Mouse (Mus musculus): ENCODE results near the gene Lair1. TPM values are rescaled to one million over a fixed set of nuclear protein-coding genes. Genes with fewer than 3 reads are reported as not detected.
"Not testable (repeated sequence)": the region's sequence is repeated elsewhere in the genome, so short reads cannot be mapped to it uniquely, and the experiment has no call there.

Gene Lair1
- total RNA-seq (2015; ENCODE audit: low replicate concordance), result 16.5 and 25.6 TPM in 2 replicates
- total RNA-seq (2017; ENCODE audit: low replicate concordance), result 9.6 and 13.4 TPM in 2 replicates

DNA sequence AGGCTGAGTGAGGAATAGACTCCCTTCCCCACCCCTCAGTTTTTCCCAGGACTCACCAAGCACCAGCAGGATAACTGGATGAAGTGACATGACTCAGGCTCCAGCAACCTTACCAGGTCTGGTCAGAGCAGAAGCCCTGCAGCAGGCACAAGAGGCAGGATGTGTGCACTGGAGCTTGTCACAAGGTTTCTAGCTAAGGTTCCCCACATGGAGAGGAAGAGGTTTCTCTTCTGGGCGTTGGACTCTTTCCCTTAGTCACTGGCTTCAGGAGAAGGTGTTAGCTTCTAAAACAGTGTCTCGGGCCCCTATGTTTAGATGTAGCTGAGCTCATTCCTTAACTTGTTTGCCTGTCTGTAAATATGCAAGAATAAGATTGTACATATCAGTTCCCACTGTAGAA lies at the start of gene Lair1:
TSS of gene Lair1 (minus strand) at position 192 of the 400 bp plus-strand sequence.
- ATAC-seq (replicated peaks; ENCODE audit: low FRiP score, poor library complexity, severe bottlenecking), result peak; percentile 62; the same call in 1 of the 2 replicates

DNA sequence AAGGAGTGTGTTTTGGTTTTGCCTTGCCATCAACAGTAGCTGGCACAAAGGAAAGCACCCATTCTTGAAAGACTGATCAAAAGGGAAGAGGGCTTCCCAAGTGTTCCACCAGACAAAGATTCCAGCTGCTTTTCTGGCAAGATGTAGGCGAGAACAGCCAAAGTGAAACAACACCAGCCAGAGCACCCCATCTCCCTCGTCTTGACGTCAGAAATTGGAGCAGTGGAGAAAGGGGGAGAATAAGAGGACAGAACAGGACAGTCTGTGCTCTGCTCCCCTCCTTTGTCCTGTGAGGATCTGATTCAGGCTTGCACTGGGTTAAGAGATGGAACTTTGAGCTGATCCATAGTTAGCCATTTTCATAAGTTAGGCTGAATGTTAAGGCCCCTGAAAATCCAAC lies 48.8 kb upstream of the Lair1 start:
- no peak for ATAC-seq (replicated peaks; ENCODE audit: low FRiP score, poor library complexity, severe bottlenecking)

DNA sequence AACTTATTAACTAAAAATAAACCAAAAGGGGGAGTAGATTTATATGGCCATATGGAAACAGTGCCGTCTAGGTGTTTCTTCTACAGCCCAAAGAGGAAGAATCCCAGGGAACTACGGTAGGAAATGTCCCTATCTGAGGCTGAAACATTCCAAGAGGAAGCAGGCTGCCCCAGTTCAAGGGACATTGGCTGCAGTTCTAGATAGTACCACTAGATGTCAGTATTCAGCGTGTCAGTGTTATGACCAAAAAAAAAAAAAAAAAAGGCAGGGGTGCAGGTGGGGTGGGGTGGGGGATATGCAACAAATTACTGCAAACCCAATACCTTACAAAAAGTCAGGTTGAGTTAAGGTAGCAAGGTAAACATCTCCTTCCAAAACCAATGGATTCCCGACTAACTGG lies 40.4 kb upstream of the Lair1 start:
- ATAC-seq (replicated peaks; ENCODE audit: low FRiP score, poor library complexity, severe bottlenecking), result no peak; the same call in 1 of the 2 replicates

DNA sequence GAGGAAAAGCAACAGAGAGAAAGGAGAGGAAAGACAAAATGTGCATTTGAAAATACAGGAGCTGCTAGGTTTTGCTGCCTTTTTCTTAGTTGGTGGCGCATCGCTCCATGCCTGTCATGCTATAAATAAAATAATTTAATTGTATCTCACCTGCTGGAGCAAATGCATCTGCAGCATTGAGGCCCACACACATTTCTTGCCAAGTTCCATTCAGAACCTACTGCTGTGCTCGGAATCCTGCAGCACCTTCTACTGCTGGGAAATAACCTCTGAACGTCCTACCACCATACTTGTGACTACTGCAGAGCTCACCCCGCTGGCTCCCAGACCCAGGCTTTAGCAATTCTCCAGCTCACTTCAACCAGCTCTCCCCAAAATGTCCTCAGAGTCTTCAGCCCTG lies 38.1 kb upstream of the Lair1 start:
- ATAC-seq (replicated peaks; ENCODE audit: low FRiP score, poor library complexity, severe bottlenecking), result no peak

DNA sequence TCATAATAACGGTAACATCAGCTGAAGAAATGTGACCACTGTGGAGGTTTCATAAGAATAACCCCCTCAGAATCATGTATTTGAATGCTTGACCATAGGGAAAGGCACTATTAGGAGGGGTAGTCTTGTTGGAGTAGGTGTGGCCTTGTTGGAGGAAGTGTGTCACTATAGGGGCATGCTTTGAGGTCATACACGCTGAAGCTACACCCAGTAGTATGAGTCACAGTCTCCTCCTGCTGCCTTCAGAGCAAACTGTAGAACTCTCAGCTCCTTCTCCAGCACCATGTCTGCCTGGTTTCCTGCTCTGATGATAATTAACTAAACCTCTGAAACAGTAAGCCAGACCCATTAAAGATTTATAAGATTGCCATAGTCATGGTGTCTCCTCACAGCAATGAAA lies 35.8 kb upstream of the Lair1 start:
- no peak for ATAC-seq (replicated peaks; ENCODE audit: low FRiP score, poor library complexity, severe bottlenecking)

DNA sequence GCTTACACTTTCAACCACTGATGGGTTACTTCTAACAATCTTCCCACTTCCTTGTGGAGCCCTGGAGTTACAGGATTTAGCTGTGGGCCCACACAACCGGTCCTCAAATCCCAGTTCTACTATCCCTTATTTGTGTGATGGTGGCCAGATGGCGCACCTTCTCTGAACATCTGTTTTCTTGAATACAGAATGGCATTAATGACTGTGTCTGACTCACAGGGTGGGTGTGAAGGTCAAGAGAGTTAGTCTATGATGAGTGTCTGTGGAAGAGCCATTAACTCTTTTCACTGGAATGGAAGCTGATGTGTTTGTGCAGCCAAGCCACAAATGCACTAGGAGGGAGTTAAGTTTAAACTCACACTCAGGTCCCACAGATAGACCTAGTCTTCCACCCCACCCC lies 35.3 kb upstream of the Lair1 start:
- ATAC-seq (replicated peaks; ENCODE audit: low FRiP score, poor library complexity, severe bottlenecking), result no peak

DNA sequence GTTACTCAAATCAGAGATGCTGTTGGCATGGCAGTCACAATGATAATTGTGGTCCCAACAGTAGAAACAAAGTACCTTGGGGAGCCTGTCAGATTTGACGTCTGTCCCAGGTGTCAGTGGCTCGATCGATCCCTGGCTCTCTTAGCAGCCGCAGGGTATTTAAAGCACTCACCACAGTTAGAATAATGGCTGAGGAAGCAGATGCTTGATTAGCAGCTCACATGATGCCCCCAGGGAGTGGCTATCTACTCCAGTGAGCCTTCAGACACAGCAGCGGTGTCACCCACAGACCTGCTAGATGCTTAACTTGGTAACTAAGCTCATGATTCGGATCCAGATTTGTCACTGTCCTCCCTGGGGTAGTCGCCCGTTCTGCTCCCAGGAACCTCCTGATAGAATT lies 28.2 kb upstream of the Lair1 start:
- no peak for ATAC-seq (replicated peaks; ENCODE audit: low FRiP score, poor library complexity, severe bottlenecking)

DNA sequence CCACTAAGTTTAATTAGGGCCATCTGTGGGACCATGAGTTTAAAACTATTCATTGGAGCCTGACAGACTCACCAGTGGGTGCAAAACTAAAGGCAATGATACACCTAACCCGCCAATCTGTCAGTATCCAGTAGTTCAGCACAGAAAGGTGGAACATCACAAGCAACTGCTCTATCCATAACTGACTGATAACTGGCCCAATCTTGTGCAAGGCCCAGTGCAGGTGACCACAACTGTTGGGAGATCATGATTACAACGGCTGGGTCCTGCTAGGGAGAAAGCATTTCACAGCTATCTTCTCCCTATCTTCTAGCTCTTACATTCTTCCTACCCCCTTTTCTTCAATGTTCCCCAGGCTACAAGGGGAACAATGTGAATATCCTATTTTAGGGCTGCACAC lies 25.7 kb upstream of the Lair1 start:
- no peak for ATAC-seq (replicated peaks; ENCODE audit: low FRiP score, poor library complexity, severe bottlenecking)

DNA sequence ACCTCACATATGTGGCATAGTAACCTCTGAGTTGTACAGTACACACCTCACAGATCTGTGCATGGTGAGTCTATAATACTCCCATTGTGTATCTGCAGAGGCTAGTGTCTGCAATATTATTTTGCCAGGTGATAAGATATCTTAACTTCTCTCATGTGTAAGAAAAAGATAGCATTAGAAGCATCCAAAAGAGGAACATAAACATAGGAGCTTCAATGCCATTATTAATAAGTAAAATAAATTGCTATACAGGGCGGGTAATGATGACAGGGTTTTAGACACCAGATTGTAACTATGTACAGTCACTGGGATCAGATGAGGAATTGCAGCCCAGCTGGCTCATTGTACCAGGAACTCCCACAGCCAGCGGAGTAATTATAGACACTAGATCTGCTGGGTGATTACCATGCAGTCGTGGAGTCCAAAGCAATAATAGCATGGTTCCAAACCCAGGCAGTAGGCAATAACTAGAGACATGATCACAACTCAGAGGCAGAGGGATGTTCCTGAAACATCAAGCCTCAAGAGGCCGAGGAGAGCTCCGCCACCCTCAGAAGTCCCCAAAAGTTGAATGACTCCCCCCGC lies 25.0 kb upstream of the Lair1 start:
- no peak for ATAC-seq (replicated peaks; ENCODE audit: low FRiP score, poor library complexity, severe bottlenecking)

DNA sequence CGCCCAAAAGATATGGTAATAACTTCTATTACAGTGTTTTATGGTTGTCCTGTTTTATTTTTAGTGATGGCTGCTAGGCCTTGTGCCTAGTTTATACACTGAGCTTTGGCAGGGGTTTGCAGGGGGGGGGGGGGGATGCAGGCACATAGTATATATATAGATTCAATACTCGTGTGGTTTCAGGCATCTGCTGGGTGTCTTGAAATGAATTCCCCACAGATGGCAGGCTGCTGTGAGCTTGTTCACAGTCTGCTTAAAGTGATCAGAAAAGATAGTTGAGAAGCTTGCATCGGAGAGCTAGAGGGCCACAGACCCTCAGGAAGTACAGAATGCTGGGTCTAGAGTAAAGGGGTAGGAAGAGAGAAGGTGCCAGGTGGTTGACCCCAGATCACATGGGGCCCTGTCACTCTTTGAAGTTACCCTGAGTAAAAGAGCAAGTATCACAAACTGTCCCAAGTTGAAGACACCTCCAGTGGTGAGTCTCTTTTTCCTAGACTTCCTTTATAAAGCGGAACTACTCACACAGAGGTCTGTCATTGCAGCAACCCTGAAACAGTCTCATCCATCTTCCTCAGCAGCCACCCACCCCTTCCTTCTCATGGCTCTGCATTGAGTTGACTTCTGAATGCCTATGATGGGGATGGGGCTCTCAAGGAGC lies 24.4 kb upstream of the Lair1 start:
- ATAC-seq (replicated peaks; ENCODE audit: low FRiP score, poor library complexity, severe bottlenecking), result no peak

DNA sequence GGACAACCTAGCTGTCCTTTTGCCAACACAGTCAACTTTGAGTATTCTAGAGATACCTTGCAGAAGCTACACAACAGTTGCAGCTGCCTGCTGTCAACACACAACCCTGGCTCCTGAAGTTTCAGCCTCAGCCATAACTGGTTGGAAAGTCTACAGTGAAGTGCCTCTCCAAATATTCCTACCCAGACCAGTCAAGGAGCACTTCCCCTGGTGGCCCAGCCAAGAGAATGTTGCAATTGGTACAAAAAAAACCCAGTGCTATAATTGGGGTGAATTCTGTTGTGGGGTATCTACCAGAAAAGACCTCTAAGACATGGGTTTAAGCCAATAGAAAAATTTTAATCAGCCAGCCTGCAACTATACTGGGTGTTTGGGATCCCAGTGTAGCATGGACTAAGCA lies 22.6 kb upstream of the Lair1 start:
- no peak for ATAC-seq (replicated peaks; ENCODE audit: low FRiP score, poor library complexity, severe bottlenecking)

DNA sequence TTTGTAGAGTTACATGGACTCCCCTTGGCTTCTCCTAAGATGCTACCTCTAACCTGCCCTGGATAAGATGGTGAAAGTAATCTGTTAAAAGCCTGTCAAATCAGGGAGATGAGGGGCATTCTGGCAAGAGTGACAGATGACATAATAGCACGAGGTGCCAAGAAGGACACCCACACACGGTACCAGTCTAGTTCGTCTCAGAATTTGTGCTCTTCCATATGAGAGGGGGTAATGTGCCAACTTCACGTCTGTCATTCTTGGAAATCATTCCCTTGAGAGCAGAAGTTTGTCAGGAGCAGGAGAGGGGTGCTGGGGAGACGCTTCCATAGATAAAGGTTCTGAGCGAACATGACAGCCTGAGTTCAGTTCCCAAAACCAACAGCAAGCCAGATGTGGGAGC lies 21.2 kb upstream of the Lair1 start:
- no peak for ATAC-seq (replicated peaks; ENCODE audit: low FRiP score, poor library complexity, severe bottlenecking)

DNA sequence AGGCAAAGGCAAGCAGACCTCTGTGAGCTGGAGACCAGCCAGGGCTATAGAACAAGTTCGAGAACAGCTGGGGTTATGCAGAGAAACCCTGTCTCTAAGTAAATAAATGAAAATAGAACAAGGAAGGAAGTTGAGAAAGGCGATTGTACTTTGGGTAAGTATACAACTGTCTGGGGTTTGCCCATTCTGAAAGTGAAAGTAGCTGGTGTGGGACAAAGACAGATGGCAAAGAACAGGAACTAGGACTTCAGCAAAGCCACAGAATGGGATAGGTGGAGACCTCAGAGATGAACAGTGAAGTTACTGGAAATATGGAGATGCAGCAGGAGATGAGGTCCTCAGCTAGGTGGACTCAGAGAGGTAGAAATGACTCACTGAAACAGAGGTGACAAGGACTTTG lies 19.8 kb upstream of the Lair1 start:
- no peak for ATAC-seq (replicated peaks; ENCODE audit: low FRiP score, poor library complexity, severe bottlenecking)

DNA sequence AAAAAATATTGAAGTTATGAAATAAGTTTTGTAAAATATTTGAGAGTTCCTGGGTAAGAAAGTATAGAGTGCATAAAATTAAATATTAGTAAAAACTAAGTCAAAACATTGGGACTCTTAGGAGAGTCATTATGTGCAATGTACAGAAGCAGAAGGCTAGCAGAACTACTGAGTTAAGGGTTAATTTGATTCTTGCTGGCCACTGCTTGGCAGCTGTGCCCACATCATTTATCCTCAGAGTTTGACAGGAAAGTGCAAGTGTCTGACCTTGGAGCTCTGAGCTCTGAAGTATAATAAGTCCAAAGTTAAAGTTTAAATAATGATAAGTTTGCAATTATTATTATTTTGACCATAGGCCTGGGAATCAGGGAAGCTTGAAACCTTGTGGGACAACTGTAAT lies 18.7 kb upstream of the Lair1 start:
- no peak for ATAC-seq (replicated peaks; ENCODE audit: low FRiP score, poor library complexity, severe bottlenecking)

DNA sequence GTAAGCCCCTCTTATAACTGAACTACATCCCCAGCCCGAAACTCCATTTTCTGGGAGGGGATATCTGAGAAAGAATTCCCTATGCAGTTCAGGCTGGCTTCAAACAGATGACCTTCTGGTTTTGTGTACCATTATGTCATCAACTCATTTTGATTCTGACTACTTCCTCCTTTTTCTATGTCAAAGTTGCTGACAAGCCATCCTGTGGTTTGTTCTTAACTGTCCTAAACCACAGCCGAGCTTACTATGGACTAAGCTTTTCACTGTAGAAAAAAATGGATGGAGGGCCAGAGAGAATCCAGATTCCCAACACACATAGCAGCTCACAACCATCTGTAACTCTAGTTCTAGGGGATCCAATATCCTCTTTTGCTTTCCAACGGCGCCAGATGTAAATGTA lies 17.5 kb upstream of the Lair1 start:
- no peak for ATAC-seq (replicated peaks; ENCODE audit: low FRiP score, poor library complexity, severe bottlenecking)

DNA sequence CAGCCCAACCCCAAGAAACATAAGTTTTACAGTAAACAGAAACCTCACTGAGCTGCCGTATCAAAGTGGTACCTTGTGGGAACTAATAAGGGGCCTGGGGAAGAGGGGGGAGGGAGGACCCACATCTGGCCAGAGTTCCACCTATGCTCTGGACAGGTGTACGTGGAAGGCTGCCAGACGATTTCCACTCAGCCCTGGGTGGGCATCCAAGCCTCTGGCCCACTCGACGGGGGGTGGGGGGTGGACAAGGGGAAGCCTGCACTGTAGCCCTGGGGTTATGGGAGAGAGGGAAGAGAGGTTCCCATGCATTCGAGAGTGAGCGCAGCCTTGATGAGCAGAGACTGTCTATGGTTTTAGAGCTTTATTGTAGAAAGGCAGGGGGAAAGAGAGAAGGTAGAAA lies 16.5 kb upstream of the Lair1 start:
- no peak for ATAC-seq (replicated peaks; ENCODE audit: low FRiP score, poor library complexity, severe bottlenecking)

DNA sequence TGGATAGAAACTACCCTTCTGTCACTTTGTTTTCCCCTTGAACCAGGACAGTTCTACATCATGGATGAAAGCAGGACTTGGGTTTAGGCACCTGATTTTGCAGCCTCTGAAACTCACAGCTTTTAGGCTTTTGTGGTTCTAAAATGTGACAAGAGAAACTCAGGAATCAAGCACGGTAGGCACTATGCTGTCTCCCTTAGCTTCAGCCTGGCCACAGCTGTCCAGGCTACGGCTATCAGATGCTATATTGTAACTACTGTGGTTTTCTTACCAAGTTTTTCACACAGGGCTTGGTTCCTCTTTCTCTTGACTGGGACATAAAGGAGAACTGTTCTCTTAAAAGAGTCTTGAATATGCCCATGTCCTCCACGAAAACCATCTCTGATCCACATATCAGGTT lies 10.1 kb upstream of the Lair1 start:
- no peak for ATAC-seq (replicated peaks; ENCODE audit: low FRiP score, poor library complexity, severe bottlenecking)

DNA sequence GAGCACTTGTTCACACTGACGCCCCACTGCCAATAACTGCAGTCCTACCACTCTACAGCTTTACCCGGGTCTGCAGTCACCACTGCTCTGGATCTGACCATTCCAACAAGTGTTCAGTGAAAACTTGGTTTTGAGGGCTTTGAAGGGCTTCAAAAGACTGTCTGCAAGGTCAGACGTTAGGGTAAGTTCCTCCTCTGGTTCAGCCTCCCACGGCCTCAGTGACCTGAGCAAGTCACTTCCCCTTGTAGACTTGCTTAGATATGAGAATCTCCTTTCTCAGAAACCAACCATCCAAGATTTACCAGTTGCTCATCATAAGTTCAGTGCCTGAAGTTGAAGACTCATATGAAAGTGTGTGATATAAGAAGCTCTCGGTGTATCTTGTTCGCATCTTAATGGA lies 8.1 kb upstream of the Lair1 start:
- no peak for ATAC-seq (replicated peaks; ENCODE audit: low FRiP score, poor library complexity, severe bottlenecking)

DNA sequence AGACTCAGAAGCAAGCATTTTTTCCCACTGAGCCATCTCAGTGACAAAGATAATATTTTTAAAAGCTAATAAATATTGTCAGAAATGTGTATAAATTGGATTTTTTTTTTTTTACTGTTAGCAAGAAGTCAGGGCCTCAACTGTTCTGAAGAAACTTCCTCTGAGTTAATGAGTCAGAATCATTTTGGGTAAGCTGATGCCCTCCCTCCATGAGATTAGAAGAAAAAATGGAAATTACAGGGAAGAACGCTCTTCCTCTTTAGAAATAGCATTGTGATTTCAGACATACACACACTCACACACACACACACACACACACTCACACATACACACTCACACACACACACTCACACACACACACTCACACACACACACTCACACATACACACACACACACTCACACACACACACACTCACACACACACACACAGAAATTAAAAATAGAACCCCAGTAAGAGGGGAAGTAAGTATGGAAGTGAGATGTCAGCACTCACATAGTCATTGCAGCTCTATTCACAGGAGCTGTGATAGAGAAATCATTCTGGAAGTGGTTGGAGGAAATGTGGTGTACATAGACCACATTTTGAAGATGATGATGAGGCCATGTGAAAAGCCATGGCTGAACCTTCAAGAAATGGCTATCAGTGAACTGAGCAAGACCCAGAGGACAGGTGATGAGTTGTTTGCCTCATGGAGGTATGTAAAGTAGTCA lies 866 bp upstream of the Lair1 start:
- ATAC-seq (replicated peaks; ENCODE audit: low FRiP score, poor library complexity, severe bottlenecking), result no peak

DNA sequence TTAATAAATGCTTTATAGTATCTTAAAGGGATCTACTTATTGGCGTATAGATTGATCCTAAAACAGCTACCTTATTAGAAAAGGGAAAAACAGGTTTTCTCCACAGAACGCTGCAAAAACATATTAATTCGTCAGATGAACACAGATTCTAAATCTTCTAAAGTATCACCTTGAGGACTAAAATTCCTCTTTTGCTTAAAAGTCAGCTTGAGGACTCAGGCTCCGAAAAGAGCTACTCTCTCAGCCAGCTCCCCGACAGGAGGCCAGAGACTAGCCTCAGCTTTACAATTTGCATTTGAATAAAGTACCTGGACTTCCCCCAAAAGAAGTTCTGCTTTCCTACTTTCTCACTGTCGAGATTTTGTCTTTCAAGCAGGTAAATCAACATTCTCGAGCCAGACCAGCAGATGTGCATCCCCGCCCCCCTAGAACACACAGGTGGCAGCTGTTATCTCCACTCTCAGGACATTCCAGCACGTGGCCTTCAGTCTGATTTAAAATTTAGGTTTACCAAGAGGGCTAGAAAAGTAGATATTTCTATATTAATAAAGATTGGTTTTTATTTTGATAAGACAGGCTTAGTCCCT lies 2.3 kb downstream of the Lair1 start:
- ATAC-seq (replicated peaks; ENCODE audit: low FRiP score, poor library complexity, severe bottlenecking), result not testable (repeated sequence)

All from erythroblast, adult 5-6 weeks (primary cell).